Mouse (Mus musculus) spleen, postnatal 4 days (tissue): Measurements from ENCODE around the gene Npc1l1.

Source experiments
- DNase-seq, 2 experiments: peaks; one replicate each; pipeline ENCODE4 v3.0.0; 2022; ENCODE audit warnings: low spot score in 2 of 2

Gene Npc1l1

GRCm38 (mm10) chr11:6208158-6208557 is 21.8 kb downstream of the Npc1l1 start:
- DNase-seq = no peak

GRCm38 (mm10) chr11:6207090-6207489 is 22.9 kb downstream of the Npc1l1 start:
- no peak for DNase-seq

GRCm38 (mm10) chr11:6200570-6200969 is 29.4 kb downstream of the Npc1l1 start:
- no peak for DNase-seq

- peak; percentile 85 to 93 for DNase-seq
Observed at GRCm38 (mm10) chr11:6200087-6200569, 29.8 kb downstream of the Npc1l1 start, which contains the start of gene Nudcd3. Nudcd3 (minus strand) TSS chr11:6200415.

- DNase-seq = peak in 1 of 2 experiments; percentile 67
Observed at GRCm38 (mm10) chr11:6199410-6200086, 30.4 kb downstream of the Npc1l1 start, which contains the start of gene A730071L15Rik. A730071L15Rik (plus strand) TSS chr11:6200029.

GRCm38 (mm10) chr11:6198449-6198848 is 31.5 kb downstream of the Npc1l1 start:
- no peak for DNase-seq

GRCm38 (mm10) chr11:6196780-6197179 is 33.2 kb downstream of the Npc1l1 start:
- DNase-seq = no peak

- DNase-seq = peak; percentile 77 to 88
Observed at GRCm38 (mm10) chr11:6187878-6188277, 42.1 kb downstream of the Npc1l1 start.

- no peak for DNase-seq
Observed at GRCm38 (mm10) chr11:6187399-6187798, 42.5 kb downstream of the Npc1l1 start.

- DNase-seq = no peak
Observed at GRCm38 (mm10) chr11:6184202-6184935, 45.6 kb downstream of the Npc1l1 start.

GRCm38 (mm10) chr11:6183246-6183645 is 46.7 kb downstream of the Npc1l1 start:
- no peak for DNase-seq

GRCm38 (mm10) chr11:6180811-6181399 is 49.0 kb downstream of the Npc1l1 start:
- DNase-seq = no peak

- no peak for DNase-seq
Observed at GRCm38 (mm10) chr11:6179194-6179593, 50.7 kb downstream of the Npc1l1 start.

GRCm38 (mm10) chr11:6178673-6179166 is 51.2 kb downstream of the Npc1l1 start:
- no peak for DNase-seq

GRCm38 (mm10) chr11:6177781-6178420 is 52.0 kb downstream of the Npc1l1 start:
- DNase-seq = no peak

- DNase-seq = no peak
Observed at GRCm38 (mm10) chr11:6175506-6175905, 54.4 kb downstream of the Npc1l1 start.

- DNase-seq = no peak
Observed at GRCm38 (mm10) chr11:6174719-6175118, 55.2 kb downstream of the Npc1l1 start.

GRCm38 (mm10) chr11:6169041-6169663 is 60.8 kb downstream of the Npc1l1 start:
- DNase-seq = no peak

GRCm38 (mm10) chr11:6166351-6166750 is 63.6 kb downstream of the Npc1l1 start:
- no peak for DNase-seq

GRCm38 (mm10) chr11:6165391-6166081 is 64.4 kb downstream of the Npc1l1 start:
- no peak for DNase-seq

GRCm38 (mm10) chr11:6164781-6165180 is 65.2 kb downstream of the Npc1l1 start:
- no peak for DNase-seq
